Mouse (Mus musculus): Measurements from ENCODE around the gene Kif26a. TPM values are rescaled to one million over a fixed set of nuclear protein-coding genes. Genes with fewer than 3 reads are reported as not detected.

Kif26a gene
- 3.1 and 3.4 TPM in 2 replicates for polyA plus RNA-seq (2014; fragmentation: Nextera tagmentation; extraction: Ambion mirVana)

DNA sequence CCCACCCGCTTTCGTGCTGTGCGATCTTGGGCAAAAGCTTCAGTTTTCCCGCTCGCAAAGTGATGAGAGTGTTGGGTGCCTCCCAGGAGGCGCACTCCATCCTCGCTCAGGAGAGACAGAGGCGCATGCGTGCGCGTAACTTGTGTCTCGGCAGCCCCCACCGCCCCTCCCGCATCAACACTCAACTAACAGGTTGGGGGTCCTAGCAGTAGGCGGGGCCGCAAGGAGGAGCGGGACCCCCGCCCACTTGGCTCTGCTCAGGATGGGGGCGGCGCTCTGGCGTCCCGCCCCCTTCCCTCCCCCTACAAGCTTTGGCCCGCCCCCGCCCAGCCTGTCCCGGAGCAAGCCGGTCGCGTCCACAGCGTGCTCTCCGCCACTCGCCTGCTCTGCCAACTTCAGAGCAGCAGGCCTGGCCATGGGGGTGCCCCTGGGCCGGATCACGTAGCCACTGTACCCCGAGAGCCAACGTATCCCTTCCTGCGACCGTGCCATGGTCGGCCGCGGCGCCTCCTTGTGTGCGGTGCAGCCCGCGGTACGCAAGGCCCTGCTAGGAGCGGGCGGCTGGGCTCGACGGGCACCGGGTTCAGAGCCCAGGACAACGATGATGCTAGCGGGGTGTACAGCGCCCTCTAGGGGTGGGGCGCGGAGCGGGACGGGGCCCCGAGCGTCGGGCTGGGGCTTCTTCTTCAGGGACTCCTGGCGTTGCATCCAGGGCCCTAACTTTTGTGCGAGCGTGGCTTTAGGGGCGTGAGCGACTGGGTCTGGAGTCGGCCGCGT lies at the start of gene Kif26a:
Kif26a (plus strand) TSS at position 334 of the 777 bp plus-strand sequence.
- Histone ChIP-seq H3K36me3 (replicated peaks; ENCODE audit: control insufficient read depth, insufficient read depth) (no peaks in the 10 kb centered on the region), H3K27ac (peak within 1 kb of the TSS; percentile 53), H3K4me1 (replicated peaks; ENCODE audit: control insufficient read depth, insufficient read depth, low read length) (peaks cover 43% of the 10 kb centered on the region), H3K4me3 (replicated peaks; ENCODE audit: low read length) (peak within 1 kb of the TSS; percentile 55), H3K4me2 (replicated peaks) (peak within 1 kb of the TSS; percentile 85), H3K9ac (peak within 1 kb of the TSS; percentile 62), H3K27me3 (ENCODE audit: control insufficient read depth, insufficient read depth, low read length) (peaks cover 69% of the 10 kb centered on the region), H3K9me3 (ENCODE audit: control insufficient read depth, low read length) (no peaks in the 10 kb centered on the region)
- ATAC-seq (ENCODE audit: low FRiP score) (peak; percentile 40), DNase-seq (ENCODE audit: low spot score) (peak; percentile 53)
- WGBS, result under 1% methylated on average over 59 of the region's 68 CpGs

DNA sequence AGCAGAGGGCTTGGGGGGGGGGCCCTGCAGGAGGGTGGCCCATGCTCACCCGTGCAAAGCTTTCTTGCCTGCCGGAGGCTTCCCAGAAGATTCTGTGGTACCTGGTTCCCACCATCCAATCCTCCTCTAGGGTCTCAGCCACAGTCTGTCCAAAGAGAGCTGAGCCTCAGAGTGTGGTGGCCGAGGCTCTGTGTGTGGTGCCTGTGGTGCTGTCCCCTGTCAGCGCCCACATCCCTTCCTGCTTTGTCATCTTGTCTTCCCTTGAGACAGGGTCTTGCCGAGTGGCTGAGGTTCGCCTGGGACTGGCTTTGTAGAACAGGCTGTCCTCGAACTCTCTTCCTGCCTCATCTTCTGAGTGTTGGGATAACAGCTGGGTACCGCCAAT lies 49.3 kb upstream of the Kif26a start:
- no peaks in the 10 kb centered on the region for H3K27me3 ChIP-seq (ENCODE audit: control insufficient read depth, insufficient read depth, low read length)
- H3K9ac ChIP-seq, result no peak overlapping the region
- no peak overlapping the region for H3K4me2 ChIP-seq (replicated peaks)
- H3K4me1 ChIP-seq (replicated peaks; ENCODE audit: control insufficient read depth, insufficient read depth, low read length), result no peaks in the 10 kb centered on the region
- DNase-seq (ENCODE audit: low spot score) (no peak), ATAC-seq (ENCODE audit: low FRiP score) (no peak)
- H3K36me3 ChIP-seq (replicated peaks; ENCODE audit: control insufficient read depth, insufficient read depth), result no peaks in the 10 kb centered on the region
- WGBS, result 81% methylated on average over 8 of the region's 8 CpGs
- H3K27ac ChIP-seq, result no peak overlapping the region
- H3K4me3 ChIP-seq (replicated peaks; ENCODE audit: low read length), result no peak overlapping the region
- H3K9me3 ChIP-seq (ENCODE audit: control insufficient read depth, low read length), result no peaks in the 10 kb centered on the region

DNA sequence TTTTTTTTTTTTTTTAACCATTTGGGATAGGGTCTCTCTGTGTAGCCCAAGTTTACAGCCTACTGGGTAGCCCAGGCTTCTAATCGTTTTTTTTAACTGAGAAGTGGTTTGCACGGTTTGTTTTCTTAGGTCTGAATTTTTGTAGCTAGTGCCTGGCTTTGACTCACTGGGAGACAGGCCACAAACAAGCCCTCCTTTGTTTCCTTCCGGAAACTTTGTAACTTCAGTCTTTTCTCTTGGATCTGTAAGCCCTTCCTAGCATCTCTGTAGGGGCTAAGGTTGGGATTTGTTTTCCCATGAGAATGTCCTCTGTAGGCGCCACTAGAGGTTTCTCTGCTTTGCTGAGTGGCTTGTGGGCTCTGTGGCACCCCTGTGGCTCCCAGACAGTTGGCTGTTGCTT lies 45.9 kb upstream of the Kif26a start:
- no peaks in the 10 kb centered on the region for H3K36me3 ChIP-seq (replicated peaks; ENCODE audit: control insufficient read depth, insufficient read depth)
- no peak overlapping the region for H3K9ac ChIP-seq
- 60% methylated on average over 4 of the region's 4 CpGs for WGBS
- H3K27ac ChIP-seq, result no peak overlapping the region
- H3K4me2 ChIP-seq (replicated peaks), result no peak overlapping the region
- no peak overlapping the region for H3K4me3 ChIP-seq (replicated peaks; ENCODE audit: low read length)
- no peaks in the 10 kb centered on the region for H3K27me3 ChIP-seq (ENCODE audit: control insufficient read depth, insufficient read depth, low read length)
- no peaks in the 10 kb centered on the region for H3K9me3 ChIP-seq (ENCODE audit: control insufficient read depth, low read length)
- ATAC-seq (ENCODE audit: low FRiP score), result no peak
- no peak for DNase-seq (ENCODE audit: low spot score)
- H3K4me1 ChIP-seq (replicated peaks; ENCODE audit: control insufficient read depth, insufficient read depth, low read length), result no peaks in the 10 kb centered on the region

DNA sequence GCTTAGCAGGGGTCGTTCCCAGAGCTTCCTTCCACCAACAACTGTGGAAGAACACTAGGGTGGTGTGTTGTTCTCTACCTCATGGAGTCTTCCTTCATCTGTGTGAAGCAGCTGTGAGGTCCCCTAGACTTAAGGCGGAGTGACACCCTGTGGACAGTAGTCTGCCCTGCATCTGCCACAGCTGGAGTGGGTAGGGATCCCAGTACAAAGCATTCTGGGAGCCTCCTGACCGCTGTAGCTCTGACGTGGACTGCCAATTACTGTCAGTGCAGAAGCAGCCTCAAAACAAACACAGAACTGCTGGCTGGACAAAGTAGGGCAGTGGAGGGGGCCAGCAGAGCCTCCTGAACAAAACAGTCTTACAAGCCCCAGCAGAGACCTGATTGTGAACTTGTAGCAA lies 45.0 kb upstream of the Kif26a start:
- Histone ChIP-seq H3K27ac (no peak overlapping the region), H3K4me1 (replicated peaks; ENCODE audit: control insufficient read depth, insufficient read depth, low read length) (no peaks in the 10 kb centered on the region), H3K4me2 (replicated peaks) (no peak overlapping the region), H3K36me3 (replicated peaks; ENCODE audit: control insufficient read depth, insufficient read depth) (no peaks in the 10 kb centered on the region), H3K9me3 (ENCODE audit: control insufficient read depth, low read length) (no peaks in the 10 kb centered on the region), H3K27me3 (ENCODE audit: control insufficient read depth, insufficient read depth, low read length) (0 out of 2 replicates have a peak, but pooled peaks cover 3% of the 10 kb centered on the region), H3K9ac (no peak overlapping the region), H3K4me3 (replicated peaks; ENCODE audit: low read length) (no peak overlapping the region)
- ATAC-seq (ENCODE audit: low FRiP score) (no peak), DNase-seq (ENCODE audit: low spot score) (no peak)
- 61% methylated on average over 4 of the region's 4 CpGs for WGBS

DNA sequence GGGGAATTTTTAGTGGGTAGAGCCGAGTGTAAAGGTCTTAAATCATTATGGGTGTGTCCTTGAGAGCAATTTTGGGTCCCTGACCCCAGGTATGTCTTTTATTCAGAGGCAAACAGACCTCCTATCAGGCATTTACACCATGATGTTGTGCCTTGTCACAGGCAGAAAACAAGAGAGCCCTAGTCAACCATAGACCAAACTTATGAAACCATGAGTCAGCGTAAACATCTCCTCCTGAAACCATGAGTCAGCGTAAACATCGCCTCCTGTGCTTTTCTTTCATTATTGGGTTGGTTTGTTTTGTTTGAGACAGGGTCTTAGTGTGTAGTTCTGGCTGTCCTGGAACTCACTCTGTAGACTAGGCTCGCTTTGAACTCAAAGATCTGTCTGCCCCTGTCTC lies 42.8 kb upstream of the Kif26a start:
- H3K9me3 ChIP-seq (ENCODE audit: control insufficient read depth, low read length), result no peaks in the 10 kb centered on the region
- WGBS, result 89% methylated on average over 5 of the region's 5 CpGs

DNA sequence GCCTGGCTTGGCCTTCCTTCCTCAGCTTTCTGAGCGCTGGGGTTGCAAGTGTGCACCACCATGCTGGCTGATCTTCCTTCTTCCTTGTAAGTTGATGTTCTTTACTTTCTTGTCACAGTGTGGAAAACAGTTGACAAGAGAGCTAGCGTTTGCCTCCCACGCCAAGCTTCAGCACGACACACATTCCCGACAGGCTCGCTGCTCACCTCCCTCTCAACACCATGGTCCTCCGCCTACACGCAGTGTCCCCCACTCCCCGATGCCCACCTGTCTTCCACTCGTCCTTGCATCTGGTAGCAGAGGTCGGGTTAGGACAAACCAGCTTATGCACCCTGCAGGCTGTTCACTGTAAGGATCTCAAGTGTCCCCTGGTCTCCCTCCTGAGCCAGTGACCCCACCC lies 41.1 kb upstream of the Kif26a start:
- no peak overlapping the region for H3K4me3 ChIP-seq (replicated peaks; ENCODE audit: low read length)
- DNase-seq (ENCODE audit: low spot score) (no peak), ATAC-seq (ENCODE audit: low FRiP score) (no peak)
- no peaks in the 10 kb centered on the region for H3K36me3 ChIP-seq (replicated peaks; ENCODE audit: control insufficient read depth, insufficient read depth)
- WGBS, result 91% methylated on average over 11 of the region's 11 CpGs
- 0 out of 2 replicates have a peak, but pooled peaks cover 9% of the 10 kb centered on the region for H3K27me3 ChIP-seq (ENCODE audit: control insufficient read depth, insufficient read depth, low read length)
- no peaks in the 10 kb centered on the region for H3K9me3 ChIP-seq (ENCODE audit: control insufficient read depth, low read length)
- H3K9ac ChIP-seq, result no peak overlapping the region
- no peak overlapping the region for H3K4me2 ChIP-seq (replicated peaks)
- H3K27ac ChIP-seq, result no peak overlapping the region
- no peaks in the 10 kb centered on the region for H3K4me1 ChIP-seq (replicated peaks; ENCODE audit: control insufficient read depth, insufficient read depth, low read length)

More for the DNA sequence above, 42.8 kb upstream of the Kif26a start:
- no peak overlapping the region for H3K9ac ChIP-seq
- H3K4me1 ChIP-seq (replicated peaks; ENCODE audit: control insufficient read depth, insufficient read depth, low read length), result no peaks in the 10 kb centered on the region
- no peak for DNase-seq (ENCODE audit: low spot score)
- H3K36me3 ChIP-seq (replicated peaks; ENCODE audit: control insufficient read depth, insufficient read depth), result no peaks in the 10 kb centered on the region
- ATAC-seq (ENCODE audit: low FRiP score), result no peak
- H3K4me3 ChIP-seq (replicated peaks; ENCODE audit: low read length), result no peak overlapping the region
- no peak overlapping the region for H3K27ac ChIP-seq
- H3K4me2 ChIP-seq (replicated peaks), result no peak overlapping the region
- 0 out of 2 replicates have a peak, but pooled peaks cover 9% of the 10 kb centered on the region for H3K27me3 ChIP-seq (ENCODE audit: control insufficient read depth, insufficient read depth, low read length)

DNA sequence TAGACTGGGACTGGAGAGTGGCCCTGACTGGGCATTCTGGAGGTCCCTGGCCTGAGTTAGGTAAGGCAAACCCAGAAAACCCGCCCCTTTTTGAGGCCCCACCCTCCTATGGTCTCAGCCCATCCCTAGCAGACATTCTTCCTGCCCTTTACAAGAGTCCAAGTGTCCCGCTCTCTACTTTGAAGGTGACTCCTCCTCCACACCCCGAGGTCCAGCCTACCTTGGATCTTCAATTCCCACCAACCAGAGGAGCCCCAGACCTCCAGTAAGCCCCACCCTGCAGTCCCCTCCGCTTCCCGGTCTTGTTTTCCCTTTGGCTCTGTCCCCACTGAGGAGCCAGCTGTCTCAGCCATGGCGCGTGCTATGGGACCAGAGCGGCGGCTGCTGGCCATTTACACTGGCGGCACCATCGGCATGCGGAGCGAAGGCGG lies 39.5 kb upstream of the Kif26a start, which contains the start of gene Aspg:
Aspg (plus strand) TSS at position 139 of the 431 bp plus-strand sequence.
- ATAC-seq (ENCODE audit: low FRiP score) (no peak), DNase-seq (ENCODE audit: low spot score) (no peak)
- 0 out of 2 replicates have a peak, but pooled peaks cover 9% of the 10 kb centered on the region for H3K27me3 ChIP-seq (ENCODE audit: control insufficient read depth, insufficient read depth, low read length)

DNA sequence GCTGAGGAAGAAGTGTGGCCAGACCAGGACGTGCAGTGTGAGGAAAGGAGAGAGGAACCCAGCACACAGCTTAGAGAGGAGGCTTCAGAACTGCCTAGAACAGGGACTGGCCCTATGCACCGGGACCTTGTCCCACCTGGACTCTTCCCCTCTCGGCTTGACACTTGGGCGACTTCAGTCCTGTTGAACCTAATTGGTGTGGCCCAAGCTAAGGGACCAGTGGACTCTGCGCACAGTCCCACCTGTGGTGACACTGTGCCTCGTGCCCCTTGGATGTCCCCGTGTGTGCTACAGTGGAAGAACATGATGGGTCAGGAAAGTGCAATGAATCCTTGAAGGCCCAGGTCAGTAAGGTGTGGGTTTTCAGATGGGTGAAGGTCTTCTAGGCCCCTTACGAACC lies 38.3 kb upstream of the Kif26a start:
- no peaks in the 10 kb centered on the region for H3K9me3 ChIP-seq (ENCODE audit: control insufficient read depth, low read length)
- ATAC-seq (ENCODE audit: low FRiP score) (no peak), DNase-seq (ENCODE audit: low spot score) (no peak)
- H3K27me3 ChIP-seq (ENCODE audit: control insufficient read depth, insufficient read depth, low read length), result 0 out of 2 replicates have a peak, but pooled peaks cover 9% of the 10 kb centered on the region
- WGBS, result 93% methylated on average over 8 of the region's 8 CpGs
- H3K4me1 ChIP-seq (replicated peaks; ENCODE audit: control insufficient read depth, insufficient read depth, low read length), result no peaks in the 10 kb centered on the region
- no peak overlapping the region for H3K4me2 ChIP-seq (replicated peaks)
- no peak overlapping the region for H3K9ac ChIP-seq
- H3K27ac ChIP-seq, result no peak overlapping the region
- H3K4me3 ChIP-seq (replicated peaks; ENCODE audit: low read length), result no peak overlapping the region
- no peaks in the 10 kb centered on the region for H3K36me3 ChIP-seq (replicated peaks; ENCODE audit: control insufficient read depth, insufficient read depth)

More for the DNA sequence above, 39.5 kb upstream of the Kif26a start, which contains the start of gene Aspg:
- no peak within 1 kb of the TSS for H3K4me3 ChIP-seq (replicated peaks; ENCODE audit: low read length)
- 4% methylated on average over 14 of the region's 14 CpGs for WGBS
- no peak within 1 kb of the TSS for H3K9ac ChIP-seq
- peak within 1 kb of the TSS; percentile 22 for H3K4me2 ChIP-seq (replicated peaks)
- no peak within 1 kb of the TSS for H3K27ac ChIP-seq
- H3K4me1 ChIP-seq (replicated peaks; ENCODE audit: control insufficient read depth, insufficient read depth, low read length), result no peaks in the 10 kb centered on the region
- no peaks in the 10 kb centered on the region for H3K9me3 ChIP-seq (ENCODE audit: control insufficient read depth, low read length)
- H3K36me3 ChIP-seq (replicated peaks; ENCODE audit: control insufficient read depth, insufficient read depth), result no peaks in the 10 kb centered on the region

DNA sequence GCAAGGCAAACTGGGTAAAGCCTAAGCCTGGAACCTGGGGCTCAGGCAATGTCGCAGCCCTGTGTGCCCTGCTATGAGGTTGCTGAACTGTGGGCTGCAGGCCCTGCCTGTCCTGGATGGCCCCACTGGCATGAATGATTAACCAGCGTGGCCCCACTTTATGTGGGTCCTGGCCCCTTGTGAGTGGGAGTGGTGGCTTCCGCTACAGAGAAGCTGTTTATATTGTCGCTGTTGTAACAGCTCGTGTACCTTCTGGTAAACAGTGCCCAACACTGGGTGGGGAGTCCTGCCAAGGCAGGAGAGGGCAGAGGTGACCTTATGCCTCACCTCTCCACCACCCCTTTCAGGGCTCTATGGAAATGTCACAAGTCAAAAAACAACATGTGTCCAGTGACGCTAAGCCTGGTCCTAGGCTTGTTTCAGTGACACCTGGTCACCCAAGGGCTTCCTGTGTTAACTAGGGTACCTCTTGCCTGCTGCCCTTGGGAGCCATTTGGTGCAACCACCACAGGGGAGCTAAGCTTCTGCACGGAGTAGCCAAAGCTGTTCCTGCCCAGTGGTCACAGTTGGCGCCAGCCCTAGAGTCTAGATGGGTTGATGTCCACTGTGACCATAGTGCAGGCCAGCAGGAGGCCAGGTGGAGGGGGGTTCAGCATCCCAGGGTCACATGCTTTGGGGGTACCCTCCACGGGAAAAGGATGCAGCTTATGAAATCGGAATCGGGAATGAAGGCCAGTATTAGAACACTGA lies 37.1 kb upstream of the Kif26a start:
- H3K27me3 ChIP-seq (ENCODE audit: control insufficient read depth, insufficient read depth, low read length), result 0 out of 2 replicates have a peak, but pooled peaks cover 9% of the 10 kb centered on the region
- ATAC-seq (ENCODE audit: low FRiP score) (no peak), DNase-seq (ENCODE audit: low spot score) (no peak)
- 90% methylated on average over 11 of the region's 11 CpGs for WGBS
- H3K27ac ChIP-seq, result no peak overlapping the region
- no peaks in the 10 kb centered on the region for H3K9me3 ChIP-seq (ENCODE audit: control insufficient read depth, low read length)
- no peak overlapping the region for H3K4me3 ChIP-seq (replicated peaks; ENCODE audit: low read length)
- H3K4me2 ChIP-seq (replicated peaks), result no peak overlapping the region
- H3K36me3 ChIP-seq (replicated peaks; ENCODE audit: control insufficient read depth, insufficient read depth), result no peaks in the 10 kb centered on the region
- no peak overlapping the region for H3K9ac ChIP-seq
- H3K4me1 ChIP-seq (replicated peaks; ENCODE audit: control insufficient read depth, insufficient read depth, low read length), result no peaks in the 10 kb centered on the region
